Mouse (Mus musculus): ENCODE results near the gene Gm1140. TPM values are rescaled to one million over a fixed set of nuclear protein-coding genes. Genes with fewer than 3 reads are reported as not detected.
"Not testable (repeated sequence)": the region's sequence is repeated elsewhere in the genome, so short reads cannot be mapped to it uniquely, and the experiment has no call there.

Gm1140 gene
- not detected in 2 replicates for polyA plus RNA-seq (2015; fragmentation: Nextera tagmentation; extraction: Ambion mirVana)

- not testable (repeated sequence) for H3K9me3 ChIP-seq (ENCODE audit: control insufficient read depth, low read length); H3K27ac ChIP-seq (ENCODE audit: low read length); H3K36me3 ChIP-seq (ENCODE audit: control insufficient read depth, insufficient read depth, low read length); H3K27me3 ChIP-seq (replicated peaks; ENCODE audit: control insufficient read depth, insufficient read depth, low read length); H3K4me2 ChIP-seq (ENCODE audit: low read depth, low read length); ATAC-seq; H3K9ac ChIP-seq (ENCODE audit: low read depth, low read length); H3K4me3 ChIP-seq (ENCODE audit: low read length); H3K4me1 ChIP-seq (ENCODE audit: control insufficient read depth, insufficient read depth, low read length)
- 93% methylated on average over 4 of the region's 11 CpGs for WGBS
Observed at GRCm38 (mm10) chrX:67693462-67693861, at the start of gene Gm1140. Gene Gm1140, minus strand, starts transcription at chrX:67693562.

- H3K9ac ChIP-seq (ENCODE audit: low read depth, low read length); H3K9me3 ChIP-seq (ENCODE audit: control insufficient read depth, low read length); H3K4me1 ChIP-seq (ENCODE audit: control insufficient read depth, insufficient read depth, low read length); H3K4me3 ChIP-seq (ENCODE audit: low read length); ATAC-seq; H3K27me3 ChIP-seq (replicated peaks; ENCODE audit: control insufficient read depth, insufficient read depth, low read length); H3K4me2 ChIP-seq (ENCODE audit: low read depth, low read length); H3K36me3 ChIP-seq (ENCODE audit: control insufficient read depth, insufficient read depth, low read length); H3K27ac ChIP-seq (ENCODE audit: low read length): not testable (repeated sequence)
- WGBS: 90% methylated on average over 5 of the region's 10 CpGs
Observed at GRCm38 (mm10) chrX:67695398-67695797, 2.0 kb upstream of the Gm1140 start, which contains the start of gene Gm14692. Gene Gm14692, plus strand, starts transcription at chrX:67695698.

Other genes with a start within 250 kb of the Gm1140 start
- not detected in 2 replicates for gene Gm14692, start 2.1 kb upstream of the Gm1140 start, polyA plus RNA-seq (2015; fragmentation: Nextera tagmentation; extraction: Ambion mirVana)
- gene 4933436I01Rik, start 227.9 kb upstream of the Gm1140 start, polyA plus RNA-seq (2015; fragmentation: Nextera tagmentation; extraction: Ambion mirVana): not detected in 2 replicates

All from intestine, embryonic 16.5 days (tissue).